Comparison of ENCODE assay signal across 11 mouse cellular contexts in genomic region chr11:96091073-96091472, GRCm38 (mm10). TPM values are rescaled to one million over a fixed set of nuclear protein-coding genes. Genes with fewer than 3 reads are reported as not detected.
DNase-seq lines count a peak whose midpoint lies in the region; ATAC-seq and TF ChIP-seq lines count a peak whose summit lies in the region.
"Had no signal": no experiment of that assay in that cellular context is flagged by ENCODE, and none has a peak within 500 bp of the region (broad histone marks: within the 10 kb centered on the region; RNA-seq: fewer than 3 reads in every experiment).

No protein-coding gene starts in this region.

- H3K27me3 ChIP-seq in heart, adult 2 months (ENCODE audit: control insufficient read depth, insufficient read depth, low read length): no peaks in the 10 kb centered on the region; the same call in 1 of the 2 replicates
- H3K27me3 ChIP-seq in midbrain, embryonic 14.5 days (ENCODE audit: control insufficient read depth, insufficient read depth, low read length): no peaks in the 10 kb centered on the region
- no peaks in the 10 kb centered on the region for H3K27me3 ChIP-seq in midbrain, embryonic 10.5 days (ENCODE audit: low read depth, poor library complexity, severe bottlenecking)
- H3K27me3 ChIP-seq in Patski: no peaks in the 10 kb centered on the region
- H3K27me3 ChIP-seq in forebrain, embryonic 15.5 days: 0 out of 2 replicates have a peak, but pooled peaks cover 4% of the 10 kb centered on the region

- no peak for ATAC-seq in midbrain, embryonic 14.5 days (ENCODE audit: low FRiP score, low TSS enrichment)
- no peak for ATAC-seq in Patski
- ATAC-seq in forebrain, embryonic 15.5 days (replicated peaks): no peak

- POLR2A ChIA-PET in Patski (lab: Charles Lee): interaction anchor here (0.8 kb wide), 1 partner anchor 25 kb away, joined by 3 read pairs; no protein-coding TSS in a partner anchor

- TF ChIP-seq POLR2A in heart, adult 2 months (IDR thresholded peaks at IDR 0.05; ENCODE audit: insufficient read depth, low read depth, low read length): no peak

- DNase-seq in heart, adult 2 months: no peak
- DNase-seq in heart, adult 8-10 months (ENCODE audit: low spot score): no peak
- DNase-seq in midbrain, embryonic 14.5 days: peak; percentile 51
- DNase-seq in midbrain, embryonic 10.5 days (ENCODE audit: low spot score): no peak
- DNase-seq in Patski (ENCODE audit: low read depth, low spot score): no peak
- DNase-seq in lung, postnatal 36 days: peak; percentile 47
- no peak for DNase-seq in ovary, postnatal 36 days (ENCODE audit: low spot score)

- 62% methylated on average over 2 of the region's 2 CpGs for WGBS in heart, adult 2 months
- WGBS in midbrain, embryonic 14.5 days: 69% methylated on average over 2 of the region's 2 CpGs
- 68% methylated on average over 2 of the region's 2 CpGs for WGBS in midbrain, embryonic 10.5 days
- WGBS in forebrain, embryonic 15.5 days: 70% methylated on average over 2 of the region's 2 CpGs

- in situ Hi-C loops in Patski (cut with MboI; ENCODE audit: low pct_unique_long_range_greater_than_20kb): loop anchor here (5.0 kb wide), 2 partner anchors 41 to 141 kb away; partner anchors contain the start of gene Ttll6

- TF ChIP-seq CTCF in heart, adult 2 months (IDR thresholded peaks at IDR 0.05): peak; percentile 63
- TF ChIP-seq CTCF in Patski (IDR thresholded peaks at IDR 0.05): peak; percentile 65

- CTCF ChIA-PET in Patski (lab: Charles Lee): interaction anchor here (0.8 kb wide), 1 partner anchor 263 kb away, joined by 3 read pairs; no protein-coding TSS in a partner anchor

- intact Hi-C loops in heart, adult 2 months (cut with DNase I): loop anchor here (5.0 kb wide), 1 partner anchor 214 kb away; no protein-coding TSS in a partner anchor

- no peaks in the 10 kb centered on the region; the same call in 1 of the 2 replicates for H3K9me3 ChIP-seq in midbrain, embryonic 14.5 days (ENCODE audit: control insufficient read depth, low read length)
- 0 out of 2 replicates have a peak, but pooled peaks cover 6% of the 10 kb centered on the region for H3K9me3 ChIP-seq in midbrain, embryonic 10.5 days (replicated peaks)
- no peaks in the 10 kb centered on the region for H3K9me3 ChIP-seq in forebrain, embryonic 15.5 days

- no peaks in the 10 kb centered on the region for H3K36me3 ChIP-seq in heart, adult 2 months (ENCODE audit: control insufficient read depth, insufficient read depth, low read length)
- H3K36me3 ChIP-seq in midbrain, embryonic 14.5 days (ENCODE audit: control insufficient read depth, insufficient read depth, low read length): no peaks in the 10 kb centered on the region
- no peaks in the 10 kb centered on the region for H3K36me3 ChIP-seq in midbrain, embryonic 10.5 days
- H3K36me3 ChIP-seq in forebrain, embryonic 15.5 days: no peaks in the 10 kb centered on the region

- no peak overlapping the region for H3K27ac ChIP-seq in heart, adult 2 months
- no peak overlapping the region for H3K27ac ChIP-seq in midbrain, embryonic 14.5 days (replicated peaks; ENCODE audit: low read depth, low read length)
- no peak overlapping the region for H3K27ac ChIP-seq in midbrain, embryonic 10.5 days (replicated peaks)
- no peak overlapping the region for H3K27ac ChIP-seq in forebrain, embryonic 15.5 days (replicated peaks)

- no peak overlapping the region for H3K9ac ChIP-seq in heart, adult 2 months (ENCODE audit: low read depth, low read length)
- H3K9ac ChIP-seq in midbrain, embryonic 14.5 days (replicated peaks; ENCODE audit: low read length): no peak overlapping the region
- H3K9ac ChIP-seq in forebrain, embryonic 15.5 days (replicated peaks): no peak overlapping the region

- no peak overlapping the region for H3K4me2 ChIP-seq in midbrain, embryonic 14.5 days (ENCODE audit: low read length)
- no peak overlapping the region for H3K4me2 ChIP-seq in forebrain, embryonic 15.5 days (replicated peaks)

- no peak overlapping the region for H3K4me3 ChIP-seq in heart, adult 2 months
- no peak overlapping the region for H3K4me3 ChIP-seq in midbrain, embryonic 14.5 days (replicated peaks; ENCODE audit: low read depth, low read length)
- no peak overlapping the region for H3K4me3 ChIP-seq in midbrain, embryonic 10.5 days
- H3K4me3 ChIP-seq in forebrain, embryonic 15.5 days: no peak overlapping the region
- H3K4me3 ChIP-seq: myocyte had no signal

- no peak for TF ChIP-seq EP300 in heart, adult 2 months (IDR thresholded peaks at IDR 0.05; ENCODE audit: insufficient read depth, low read depth, low read length)

- peaks cover 2% of the 10 kb centered on the region for H3K4me1 ChIP-seq in heart, adult 2 months (ENCODE audit: control insufficient read depth, insufficient read depth, low read length)
- H3K4me1 ChIP-seq in midbrain, embryonic 14.5 days (ENCODE audit: control insufficient read depth, insufficient read depth, low read length): no peaks in the 10 kb centered on the region
- H3K4me1 ChIP-seq in midbrain, embryonic 10.5 days: no peaks in the 10 kb centered on the region
- no peaks in the 10 kb centered on the region for H3K4me1 ChIP-seq in forebrain, embryonic 15.5 days

- H3K79me2 ChIP-seq in heart, adult 2 months (replicated peaks; ENCODE audit: control insufficient read depth, insufficient read depth, low read length): no peaks in the 10 kb centered on the region

RNA-seq across cellular contexts. Expression of gene Atp5g1, which starts 15.6 kb away (rescaled TPM):
- total RNA-seq in heart, adult 2 months (2021): 1,000 to 10,000 TPM; 3,096 to 3,522 TPM
- 5,903 and 6,025 TPM in 2 replicates for polyA plus RNA-seq in heart, adult 2 months (2012; rRNA removed)
- total RNA-seq in heart, adult 8-10 months (2022): 1,000 to 10,000 TPM; 3,689 to 3,785 (median 3,746) TPM
- polyA plus RNA-seq in midbrain, embryonic 14.5 days (2014; fragmentation: Nextera tagmentation; extraction: Ambion mirVana): 679 and 959 TPM in 2 replicates
- 534 and 550 TPM in 2 replicates for polyA plus RNA-seq in midbrain, embryonic 10.5 days (2016; fragmentation: Nextera tagmentation; extraction: Ambion mirVana)
- 605 TPM for polyA plus RNA-seq in Patski (2021)
- polyA plus RNA-seq in forebrain, embryonic 15.5 days (2015; fragmentation: Nextera tagmentation; extraction: Ambion mirVana): 409 and 467 TPM in 2 replicates

RNA-seq across cellular contexts. Expression of gene Calcoco2, which starts 20.7 kb away (rescaled TPM):
- not detected for total RNA-seq in heart, adult 2 months (2021)
- polyA plus RNA-seq in heart, adult 2 months (2012; rRNA removed): not detected in 2 replicates
- total RNA-seq in heart, adult 8-10 months (2022): under 1 TPM in 1 of 4 experiments, not detected in 3; 0.29 TPM
- polyA plus RNA-seq in midbrain, embryonic 14.5 days (2014; fragmentation: Nextera tagmentation; extraction: Ambion mirVana): not detected in 2 replicates
- polyA plus RNA-seq in midbrain, embryonic 10.5 days (2016; fragmentation: Nextera tagmentation; extraction: Ambion mirVana): not detected in 2 replicates
- not detected for polyA plus RNA-seq in Patski (2021)
- not detected in 2 replicates for polyA plus RNA-seq in forebrain, embryonic 15.5 days (2015; fragmentation: Nextera tagmentation; extraction: Ambion mirVana)
- total RNA-seq: left cerebral cortex, postnatal 14 days had no signal
- polyA plus RNA-seq: heart, embryonic 14.5 days; myocyte had no signal

RNA-seq across cellular contexts. Expression of gene Ube2z, which starts 25.9 kb away (rescaled TPM):
- 10 to 100 TPM; 29.5 to 29.7 TPM for total RNA-seq in heart, adult 2 months (2021)
- polyA plus RNA-seq in heart, adult 2 months (2012; rRNA removed): 22.9 and 41.1 TPM in 2 replicates
- total RNA-seq in heart, adult 8-10 months (2022): 10 to 100 TPM; 28.1 to 32.7 (median 30.7) TPM
- polyA plus RNA-seq in midbrain, embryonic 14.5 days (2014; fragmentation: Nextera tagmentation; extraction: Ambion mirVana): 32.3 and 32.7 TPM in 2 replicates
- polyA plus RNA-seq in midbrain, embryonic 10.5 days (2016; fragmentation: Nextera tagmentation; extraction: Ambion mirVana): 25.0 and 27.0 TPM in 2 replicates
- 74.0 TPM for polyA plus RNA-seq in Patski (2021)
- 35.1 and 37.2 TPM in 2 replicates for polyA plus RNA-seq in forebrain, embryonic 15.5 days (2015; fragmentation: Nextera tagmentation; extraction: Ambion mirVana)

RNA-seq across cellular contexts. Expression of gene Ttll6, which starts 42.5 kb away (rescaled TPM):
- total RNA-seq in heart, adult 2 months (2021): not detected
- polyA plus RNA-seq in heart, adult 2 months (2012; rRNA removed): 0.06 and 0.18 TPM in 2 replicates
- total RNA-seq in heart, adult 8-10 months (2022): under 1 TPM in 1 of 4 experiments, not detected in 3; 0.14 TPM
- not detected in 2 replicates for polyA plus RNA-seq in midbrain, embryonic 14.5 days (2014; fragmentation: Nextera tagmentation; extraction: Ambion mirVana)
- polyA plus RNA-seq in midbrain, embryonic 10.5 days (2016; fragmentation: Nextera tagmentation; extraction: Ambion mirVana): not detected in 2 replicates
- polyA plus RNA-seq in Patski (2021): 0.13 TPM
- polyA plus RNA-seq in forebrain, embryonic 15.5 days (2015; fragmentation: Nextera tagmentation; extraction: Ambion mirVana): 0.18 and 0.25 TPM in 2 replicates
- polyA plus RNA-seq: heart, embryonic 14.5 days; myocyte had no signal

RNA-seq across cellular contexts. Expression of gene Snf8, which starts 56.4 kb away (rescaled TPM):
- total RNA-seq in heart, adult 2 months (2021): 10 to 100 TPM; 44.9 to 49.1 TPM
- 18.8 and 23.0 TPM in 2 replicates for polyA plus RNA-seq in heart, adult 2 months (2012; rRNA removed)
- total RNA-seq in heart, adult 8-10 months (2022): 10 to 100 TPM; 41.5 to 49.4 (median 46.7) TPM
- 45.3 and 77.5 TPM in 2 replicates for polyA plus RNA-seq in midbrain, embryonic 14.5 days (2014; fragmentation: Nextera tagmentation; extraction: Ambion mirVana)
- 106 and 110 TPM in 2 replicates for polyA plus RNA-seq in midbrain, embryonic 10.5 days (2016; fragmentation: Nextera tagmentation; extraction: Ambion mirVana)
- polyA plus RNA-seq in Patski (2021): 100 TPM
- 136 and 142 TPM in 2 replicates for polyA plus RNA-seq in forebrain, embryonic 15.5 days (2015; fragmentation: Nextera tagmentation; extraction: Ambion mirVana)

Comparison
In these comparisons a context has a peak if more than half of its experiments do, and no peak if none do; other contexts are left out.
1. DNase-seq: peak in midbrain, embryonic 14.5 days (single experiment) and lung, postnatal 36 days (single experiment); none in heart, adult 2 months (0 of 2), heart, adult 8-10 months (single experiment), midbrain, embryonic 10.5 days (single experiment), Patski (single experiment) and ovary, postnatal 36 days (single experiment).